Mouse (Mus musculus) left cerebral cortex, adult 11 months (tissue): Measurements from ENCODE around the gene Gm10337.

Experiments
- DNase-seq: peaks from one replicate; pipeline ENCODE4 v3.0.0; 2022; ENCODE audit warnings: low spot score

Gm10337 gene

GRCm38 (mm10) chr15:102503447-102503846 is at the start of gene Gm10337:
Gm10337 (plus strand) TSS chr15:102503722.
- no peak for DNase-seq

- DNase-seq: no peak
Observed at GRCm38 (mm10) chr15:102455993-102456392, 47.5 kb upstream of the Gm10337 start.

DNA sequence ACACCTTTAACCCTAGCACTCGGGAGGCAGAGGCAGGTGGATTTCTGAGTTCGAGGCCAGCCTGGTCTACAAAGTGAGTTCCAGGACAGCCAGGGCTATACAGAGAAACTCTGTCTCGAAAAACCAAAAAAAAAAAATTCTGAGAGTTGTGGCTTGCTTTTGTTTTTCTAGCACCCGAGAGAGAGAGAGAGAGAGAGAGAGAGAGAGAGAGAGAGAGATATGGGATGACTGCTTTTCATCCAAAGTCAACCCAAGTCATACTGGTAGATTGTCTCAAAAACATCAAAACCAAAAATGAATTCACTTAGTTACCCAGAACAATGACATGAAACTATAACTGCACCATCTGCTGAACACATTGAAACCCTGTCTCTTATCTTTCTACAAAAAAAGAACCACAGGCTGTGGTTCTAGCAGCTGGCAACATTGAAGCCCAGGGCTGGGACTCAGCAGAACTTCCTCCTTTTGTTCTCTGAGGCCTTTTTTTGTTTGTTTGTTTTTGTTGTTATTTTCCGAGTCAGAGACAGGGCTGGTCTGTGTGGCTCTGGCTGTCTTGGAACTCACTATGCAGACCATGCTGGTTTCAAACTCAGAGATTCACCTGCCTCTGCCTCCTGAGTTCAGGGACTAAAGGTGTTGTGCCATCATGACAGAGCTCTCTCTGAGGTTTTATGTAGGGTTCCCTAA is 45.3 kb upstream of the Gm10337 start:
- DNase-seq: no peak

GRCm38 (mm10) chr15:102458904-102459317 is 44.6 kb upstream of the Gm10337 start, which contains the start of gene Prr13:
Prr13 (plus strand) TSS chr15:102459028.
- peak; percentile 90 for DNase-seq

GRCm38 (mm10) chr15:102459381-102459780 is 44.1 kb upstream of the Gm10337 start:
- DNase-seq: no peak

- no peak for DNase-seq
Observed at GRCm38 (mm10) chr15:102459847-102460246, 43.7 kb upstream of the Gm10337 start.

DNA sequence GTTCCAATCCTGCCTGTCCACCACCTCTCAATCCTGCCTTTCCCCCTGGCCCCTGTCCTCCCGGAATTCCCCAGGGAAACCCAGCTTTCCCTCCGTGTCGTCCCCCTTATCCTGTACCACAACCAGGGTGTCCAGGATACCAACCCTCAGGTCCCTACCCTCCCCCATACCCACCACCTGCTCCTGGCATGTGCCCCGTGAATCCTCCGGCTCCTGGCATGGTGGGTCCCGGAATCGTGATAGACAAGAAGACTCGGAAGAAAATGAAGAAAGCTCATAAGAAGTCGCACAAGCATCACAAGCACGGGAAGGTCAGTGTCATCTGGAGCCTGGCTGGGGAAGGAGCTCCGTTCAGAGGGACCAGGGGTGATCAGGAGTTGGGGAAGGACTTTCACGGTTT is 43.1 kb upstream of the Gm10337 start:
- no peak for DNase-seq

GRCm38 (mm10) chr15:102460971-102461370 is 42.6 kb upstream of the Gm10337 start:
- DNase-seq: no peak

DNA sequence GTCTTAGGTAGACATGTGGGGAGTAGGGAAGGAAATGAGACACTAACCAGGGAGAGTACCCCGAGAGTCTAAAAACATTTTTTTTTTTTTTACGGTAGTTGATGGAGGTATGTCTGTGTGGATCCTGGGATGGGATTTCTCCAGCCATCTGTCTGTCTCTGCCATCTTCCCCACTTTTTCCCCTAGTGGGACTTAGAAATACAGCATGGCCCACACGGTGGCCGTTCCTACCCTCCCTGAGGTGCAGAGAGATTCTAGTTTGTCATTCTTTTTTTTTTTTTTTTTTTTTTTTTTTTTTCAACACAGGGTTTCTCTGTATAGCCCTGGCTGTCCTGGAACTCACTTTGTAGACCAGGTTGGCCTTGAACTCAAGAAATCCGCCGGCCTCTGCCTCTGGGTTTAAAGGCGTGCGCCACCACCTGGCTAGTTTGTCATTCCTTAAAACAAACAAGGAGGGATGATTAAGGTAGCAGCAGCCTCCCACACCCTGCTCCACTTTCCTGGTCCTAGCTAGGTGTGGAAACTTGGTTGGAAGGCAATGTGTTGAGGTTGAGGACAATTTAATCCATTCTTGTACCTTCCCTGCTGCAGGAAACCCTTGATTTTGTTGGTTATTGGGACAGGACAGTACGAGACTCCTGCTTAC is 42.0 kb upstream of the Gm10337 start:
- no peak for DNase-seq

DNA sequence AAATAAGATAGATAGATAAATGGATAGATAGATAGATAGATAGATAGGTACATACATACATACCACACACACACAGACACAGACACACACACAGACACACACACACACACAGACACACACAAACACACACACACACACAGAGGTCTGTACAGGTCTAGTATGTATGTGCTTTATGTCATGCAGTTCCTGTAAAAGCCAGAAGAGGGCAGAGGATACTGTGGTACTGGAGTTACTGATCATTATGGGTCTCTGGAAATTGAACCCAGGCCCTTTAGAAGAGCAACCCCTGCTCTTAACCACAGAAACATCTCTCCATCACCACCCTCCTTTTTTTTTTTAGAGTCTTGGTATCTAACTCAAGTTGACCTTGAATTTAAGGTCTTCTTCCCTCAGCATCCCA is 39.9 kb upstream of the Gm10337 start:
- DNase-seq: no peak

- no peak for DNase-seq
Observed at GRCm38 (mm10) chr15:102468675-102469370, 34.7 kb upstream of the Gm10337 start.

GRCm38 (mm10) chr15:102470183-102470604 is 33.3 kb upstream of the Gm10337 start, which contains the start of gene Pcbp2:
Pcbp2 (plus strand) TSS chr15:102470539.
- peak; percentile 91 for DNase-seq

DNA sequence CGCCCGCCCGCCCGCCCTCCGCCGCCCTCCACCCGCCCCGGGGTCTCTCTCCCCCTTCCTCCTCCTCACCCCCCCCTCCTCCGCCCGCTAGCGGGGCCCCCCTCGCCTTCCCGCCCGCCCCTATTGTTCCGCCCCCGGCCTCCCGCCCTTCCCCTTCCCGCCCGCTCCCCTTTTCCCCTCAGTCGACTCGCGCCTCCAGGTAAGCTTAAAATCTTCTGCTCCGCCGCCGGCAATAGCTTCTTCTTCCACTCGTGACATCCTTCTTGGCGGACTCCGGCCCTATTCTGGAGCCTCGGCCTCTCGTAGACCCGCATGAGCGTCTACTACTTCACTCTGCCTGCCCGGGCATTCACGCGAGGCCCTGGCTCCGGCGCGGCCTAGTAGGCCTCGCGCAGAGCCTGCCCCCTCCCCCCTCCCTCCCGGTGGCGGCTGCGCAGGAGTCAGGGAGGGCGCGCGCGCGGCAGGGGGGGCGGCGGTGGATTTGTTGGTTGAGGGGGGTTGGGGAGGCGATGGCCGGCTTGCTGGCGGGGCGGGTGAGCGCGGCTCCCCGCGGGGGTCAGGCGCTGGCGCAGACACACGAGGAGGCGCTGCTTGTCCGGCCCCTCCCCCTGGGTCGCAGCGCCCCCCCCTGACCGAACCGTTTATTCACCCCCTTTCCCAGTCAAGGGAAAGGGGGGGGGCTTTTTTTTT is 32.8 kb upstream of the Gm10337 start:
- peak; percentile 62 for DNase-seq

- no peak for DNase-seq
Observed at GRCm38 (mm10) chr15:102471295-102471645, 32.3 kb upstream of the Gm10337 start.

- DNase-seq: no peak
Observed at GRCm38 (mm10) chr15:102471727-102472126, 31.8 kb upstream of the Gm10337 start.

DNA sequence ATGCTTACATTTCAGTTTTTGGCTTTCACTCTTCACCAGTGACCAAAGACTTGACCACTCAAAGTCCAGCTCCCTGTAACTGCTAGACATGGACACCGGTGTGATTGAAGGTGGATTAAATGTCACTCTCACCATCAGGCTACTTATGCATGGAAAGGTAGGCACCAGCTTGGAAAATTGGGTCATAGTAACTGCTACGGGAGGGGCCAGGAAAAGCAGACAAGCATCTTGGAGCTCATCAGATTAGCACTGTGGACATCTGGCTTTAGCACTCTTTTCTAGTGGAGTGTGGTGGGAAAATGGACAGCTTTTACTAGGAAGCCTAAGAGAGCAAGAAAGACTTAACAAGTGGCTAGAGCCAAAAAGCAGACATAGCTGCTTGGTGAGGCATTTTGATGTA is 30.3 kb upstream of the Gm10337 start:
- DNase-seq: no peak

DNA sequence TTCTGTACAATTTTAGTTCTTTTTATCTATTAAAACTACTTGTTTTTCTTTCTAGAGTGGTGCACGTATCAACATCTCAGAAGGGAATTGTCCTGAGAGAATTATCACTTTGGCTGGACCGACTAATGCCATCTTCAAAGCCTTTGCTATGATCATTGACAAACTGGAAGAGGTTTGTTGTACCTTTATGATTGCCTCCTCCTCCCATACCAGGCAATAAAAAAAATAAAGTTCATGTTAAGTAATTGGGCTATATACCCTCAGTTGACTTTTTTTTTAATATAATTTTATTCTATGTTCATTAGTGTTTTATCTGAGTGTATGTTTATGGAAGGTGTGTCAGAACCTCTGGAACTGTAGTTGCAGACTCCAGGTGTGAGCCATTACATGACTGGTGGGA is 29.0 kb upstream of the Gm10337 start:
- DNase-seq: no peak

GRCm38 (mm10) chr15:102483136-102483535 is 20.4 kb upstream of the Gm10337 start:
- DNase-seq: no peak

- no peak for DNase-seq
Observed at GRCm38 (mm10) chr15:102485853-102486252, 17.7 kb upstream of the Gm10337 start.

GRCm38 (mm10) chr15:102487664-102488063 is 15.9 kb upstream of the Gm10337 start:
- no peak for DNase-seq

DNA sequence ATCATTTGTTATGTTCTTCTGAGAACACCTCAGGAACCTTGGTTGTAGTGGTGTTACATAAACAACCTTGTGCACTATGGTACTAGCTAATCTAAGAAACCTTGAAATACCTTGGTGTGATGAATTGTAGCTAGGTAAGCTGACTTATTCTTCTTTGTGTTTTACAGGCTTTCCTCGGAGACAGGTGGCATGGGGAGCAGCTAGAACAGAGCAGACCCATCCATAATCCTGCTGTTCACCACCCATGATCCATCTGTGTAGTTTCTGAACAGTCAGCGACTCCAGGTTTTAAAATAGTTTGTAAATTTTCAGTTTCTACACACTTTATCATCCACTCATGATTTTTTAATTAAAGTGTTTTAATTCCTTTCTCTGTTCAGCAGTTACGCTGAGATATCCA is 5.2 kb upstream of the Gm10337 start:
- no peak for DNase-seq

DNA sequence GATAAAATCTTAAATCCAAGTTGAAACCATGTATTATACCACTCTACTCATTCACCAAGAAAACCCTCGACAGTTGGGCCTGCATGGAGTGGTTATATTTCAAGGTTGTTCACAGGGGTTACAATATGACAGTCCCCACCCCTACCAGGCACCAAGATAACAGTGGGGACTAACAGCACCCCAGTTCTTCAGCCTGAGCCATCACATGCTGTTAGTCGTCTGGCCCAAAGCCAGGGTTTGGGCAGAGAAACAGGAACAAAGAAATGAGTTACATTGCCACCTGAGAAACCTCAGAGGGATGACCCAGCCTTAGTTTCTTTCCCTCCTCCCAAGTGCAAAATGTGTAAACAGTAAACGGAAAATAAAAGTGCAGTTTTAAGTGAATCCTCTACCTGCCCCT is 4.2 kb upstream of the Gm10337 start:
- DNase-seq: no peak

- DNase-seq: no peak
Observed at GRCm38 (mm10) chr15:102499851-102500250, 3.7 kb upstream of the Gm10337 start.
